Mouse (Mus musculus) kidney, postnatal 14 days (tissue): ENCODE measurements around the gene Dusp16.
A peak's percentile ranks its signal among the peaks of the same experiment; 100 is the strongest.

Source experiments
- DNase-seq: peaks from one replicate; pipeline ENCODE4 v3.0.0; 2022; ENCODE audit warnings: mixed read lengths

Dusp16 gene

DNA sequence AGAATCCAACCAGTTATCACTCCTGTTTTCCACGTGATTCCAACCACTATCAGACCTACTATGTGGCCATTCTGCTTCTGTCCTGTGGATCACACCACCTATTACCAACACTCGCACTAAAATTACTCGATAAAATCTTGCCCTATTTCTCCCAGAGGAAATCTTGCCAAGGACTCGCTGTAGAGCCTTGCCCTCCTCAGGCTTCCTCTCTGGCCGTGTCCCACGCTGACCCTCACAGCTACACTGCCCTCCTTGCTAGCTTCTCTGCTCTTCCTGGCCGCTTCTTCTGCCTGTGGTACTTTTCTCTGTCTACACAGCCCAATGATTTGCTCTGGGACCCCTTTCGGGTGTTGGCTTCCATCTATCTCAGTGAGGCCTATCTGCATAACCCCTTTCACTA is 59.6 kb downstream of the Dusp16 start:
- no peak for DNase-seq

DNA sequence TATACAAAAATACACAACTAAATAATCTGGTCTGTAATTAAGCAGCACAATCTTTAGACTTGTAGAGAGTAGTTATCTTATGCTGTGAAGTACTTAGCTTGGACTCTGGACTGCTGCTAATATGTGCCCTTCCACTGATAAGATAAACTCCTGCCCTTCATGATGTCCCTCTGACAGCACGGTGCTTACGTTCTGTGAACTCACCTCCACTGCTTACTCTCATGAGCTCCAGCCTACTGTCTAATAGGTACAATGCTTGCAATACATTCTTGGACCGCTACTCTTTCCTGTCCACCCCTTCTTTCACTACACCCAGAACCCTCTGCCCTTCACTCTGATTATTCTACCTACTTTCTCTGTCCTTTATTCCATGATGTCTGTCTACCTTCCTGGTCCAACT is 61.4 kb downstream of the Dusp16 start:
- DNase-seq, result no peak

DNA sequence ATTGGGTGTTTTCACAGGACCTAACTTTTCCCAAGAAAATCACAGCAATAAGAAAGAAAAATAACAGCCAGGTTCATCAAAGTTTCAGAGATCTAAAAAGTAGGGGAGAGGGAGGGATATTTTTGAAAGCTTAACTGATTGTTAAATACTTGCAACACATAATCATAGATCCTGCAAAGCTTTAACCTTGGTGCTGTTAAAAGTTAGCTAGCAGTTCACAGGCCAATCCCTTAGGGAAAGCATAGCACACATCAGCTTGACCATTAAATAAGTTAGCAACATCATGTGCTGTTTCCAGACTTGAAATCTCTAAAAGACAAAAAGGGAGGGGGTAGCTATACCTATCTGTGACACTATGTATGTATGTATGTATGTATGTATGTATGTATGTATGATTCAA is 67.0 kb downstream of the Dusp16 start:
- no peak for DNase-seq

DNA sequence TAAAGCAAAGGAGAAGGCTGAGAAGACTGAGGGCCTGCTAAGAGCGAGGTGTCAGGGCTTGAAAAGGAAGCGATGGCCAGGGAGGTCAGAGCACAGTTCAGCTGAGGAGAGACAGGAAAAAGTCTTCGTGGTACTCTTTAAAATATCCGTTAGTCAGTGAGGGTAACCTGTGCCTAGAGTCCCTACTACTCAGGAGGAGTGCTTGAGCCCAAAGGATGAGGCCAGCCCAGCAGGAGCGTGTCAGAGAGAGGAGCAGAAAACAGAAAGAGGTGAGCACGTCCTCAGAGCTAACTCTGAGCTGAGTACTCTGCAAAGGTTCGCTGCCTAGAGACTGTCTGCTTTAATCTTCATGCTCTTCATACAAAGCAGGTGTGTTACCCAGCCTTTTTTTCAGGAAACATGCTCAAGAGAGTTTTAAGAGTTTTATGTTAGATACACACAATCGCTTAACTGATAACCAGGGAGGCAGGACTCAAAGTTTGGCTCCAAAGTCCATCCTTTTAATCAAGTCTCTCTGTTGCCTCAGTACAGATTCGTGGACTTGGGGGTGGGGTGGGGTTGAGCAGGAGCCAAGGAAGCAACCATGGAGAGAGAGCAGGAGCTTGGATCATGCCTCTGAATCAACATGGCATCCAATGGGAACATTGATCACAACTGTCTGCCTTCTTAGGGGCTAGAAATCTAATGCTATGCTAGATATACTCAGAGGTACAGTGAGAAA is 68.4 kb downstream of the Dusp16 start:
- DNase-seq, result peak; percentile 71

DNA sequence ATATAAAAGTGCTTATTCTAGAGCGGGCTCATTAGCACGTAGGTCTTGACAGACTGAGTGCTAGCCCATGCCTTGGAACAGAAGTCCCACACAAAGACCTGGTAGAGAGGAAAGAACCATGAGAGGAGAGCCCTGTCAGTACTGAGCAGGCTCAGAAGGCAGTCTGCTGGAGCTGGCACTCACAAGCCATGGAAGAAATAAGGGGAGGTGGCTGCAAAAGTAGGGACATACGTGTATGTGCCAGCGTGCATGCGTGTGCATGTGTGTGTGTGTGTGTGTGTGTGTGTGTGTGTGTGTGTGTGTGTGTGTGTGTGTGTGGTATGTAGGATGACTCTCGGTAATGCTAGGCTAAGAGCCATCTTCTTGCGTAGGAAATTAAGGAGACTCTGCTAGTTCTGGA is 69.1 kb downstream of the Dusp16 start:
- no peak for DNase-seq

DNA sequence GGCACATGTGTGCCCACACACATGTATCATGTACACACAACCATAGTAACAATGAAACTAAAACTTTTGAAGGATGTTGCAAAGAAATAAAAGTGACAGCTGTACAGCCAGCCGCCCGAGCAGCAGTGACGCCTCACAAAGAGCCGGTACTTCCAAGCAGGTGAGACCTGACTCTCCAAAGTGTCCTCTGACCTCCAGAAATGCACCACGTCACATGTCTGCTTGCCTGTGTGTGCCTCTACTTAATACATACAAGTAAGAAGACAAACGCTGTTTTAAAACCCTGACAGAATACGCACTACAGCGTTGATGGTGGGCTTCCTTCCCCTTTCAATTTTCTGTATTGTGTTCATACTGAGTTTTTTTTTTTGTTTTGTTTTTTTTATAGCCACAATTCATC is 69.5 kb downstream of the Dusp16 start:
- no peak for DNase-seq

DNA sequence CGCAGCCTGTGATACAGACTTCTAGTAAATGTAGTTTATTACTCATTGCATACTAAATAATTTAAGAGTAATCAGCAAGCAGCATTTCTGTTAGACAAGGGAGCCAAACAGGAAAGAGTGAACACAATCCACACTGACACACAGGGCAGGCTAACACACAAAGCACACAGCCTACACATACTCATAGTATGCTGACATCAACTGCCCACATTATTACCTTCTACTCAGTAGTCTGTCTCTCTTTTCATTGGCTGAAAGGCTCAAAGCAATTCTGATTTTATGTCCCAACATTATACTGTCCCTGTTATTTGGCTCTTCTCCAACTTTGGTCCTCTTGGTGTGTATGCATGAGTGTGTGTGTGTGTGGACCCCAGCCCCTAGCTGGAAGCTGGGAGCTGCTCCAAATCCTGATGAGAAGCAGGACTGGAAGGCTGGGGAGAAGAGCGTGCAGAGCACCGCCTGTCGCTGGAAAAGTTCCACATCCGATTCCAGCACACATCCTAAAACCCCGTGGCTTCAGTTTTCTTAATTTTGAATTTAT is 70.6 kb downstream of the Dusp16 start:
- DNase-seq, result no peak

DNA sequence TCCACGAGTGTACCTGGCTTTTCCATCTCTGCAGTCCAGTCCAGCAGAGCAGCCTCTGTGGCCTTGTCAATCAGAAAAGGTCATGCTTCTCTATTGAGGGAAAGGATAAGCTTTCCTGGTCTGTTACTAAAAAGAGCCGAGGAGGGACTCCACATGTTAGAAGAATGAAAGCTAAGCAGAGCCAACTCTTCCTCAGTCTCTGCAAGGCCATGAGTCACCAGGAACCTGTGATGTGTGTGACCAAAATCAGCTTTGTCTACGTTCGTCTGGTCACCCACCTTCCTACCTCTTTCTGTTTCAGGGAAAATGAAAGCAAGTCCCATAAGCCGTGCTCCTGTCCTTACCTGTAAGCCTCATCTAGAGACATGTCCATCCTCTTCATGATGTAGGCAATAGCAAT is 72.3 kb downstream of the Dusp16 start:
- no peak for DNase-seq

DNA sequence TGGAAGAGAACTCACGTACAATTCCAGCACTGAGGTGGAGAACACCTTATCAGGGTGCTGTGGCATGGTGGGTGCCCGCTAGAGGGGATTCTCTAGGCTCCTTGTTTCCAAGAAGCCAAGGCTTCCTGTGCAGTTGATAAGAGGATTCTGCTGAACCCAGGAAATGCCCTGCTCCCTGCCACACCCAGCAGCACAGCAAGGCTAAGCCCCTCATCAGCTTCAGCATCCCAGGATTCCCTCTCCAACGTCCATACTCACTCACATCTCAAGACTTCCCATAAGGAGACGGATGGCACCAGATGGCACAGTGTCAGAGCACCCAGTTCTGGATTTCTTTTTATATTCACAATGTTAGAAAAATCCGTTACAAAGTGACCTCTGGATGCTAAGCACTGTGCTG is 73.3 kb downstream of the Dusp16 start:
- DNase-seq, result no peak

DNA sequence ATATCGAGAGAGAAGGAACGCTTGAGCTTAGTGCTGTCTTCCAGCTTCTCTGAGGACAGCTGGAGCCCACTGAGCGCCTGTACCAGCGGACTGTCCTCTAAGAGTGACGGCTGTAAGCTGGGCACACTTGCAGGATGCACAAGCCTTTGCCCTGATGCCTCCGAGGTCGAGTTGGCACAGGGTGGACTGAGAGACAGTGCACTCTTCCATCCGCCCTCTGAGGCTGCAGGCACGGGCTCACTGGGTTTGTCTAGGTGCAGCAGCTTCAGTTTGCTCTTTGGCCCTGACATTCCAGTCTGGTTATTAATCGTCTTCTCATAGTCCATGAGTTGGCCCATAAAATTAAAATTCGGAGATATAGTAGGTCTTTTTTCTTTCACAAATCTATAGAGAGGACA is 73.8 kb downstream of the Dusp16 start:
- peak; percentile 52 for DNase-seq

DNA sequence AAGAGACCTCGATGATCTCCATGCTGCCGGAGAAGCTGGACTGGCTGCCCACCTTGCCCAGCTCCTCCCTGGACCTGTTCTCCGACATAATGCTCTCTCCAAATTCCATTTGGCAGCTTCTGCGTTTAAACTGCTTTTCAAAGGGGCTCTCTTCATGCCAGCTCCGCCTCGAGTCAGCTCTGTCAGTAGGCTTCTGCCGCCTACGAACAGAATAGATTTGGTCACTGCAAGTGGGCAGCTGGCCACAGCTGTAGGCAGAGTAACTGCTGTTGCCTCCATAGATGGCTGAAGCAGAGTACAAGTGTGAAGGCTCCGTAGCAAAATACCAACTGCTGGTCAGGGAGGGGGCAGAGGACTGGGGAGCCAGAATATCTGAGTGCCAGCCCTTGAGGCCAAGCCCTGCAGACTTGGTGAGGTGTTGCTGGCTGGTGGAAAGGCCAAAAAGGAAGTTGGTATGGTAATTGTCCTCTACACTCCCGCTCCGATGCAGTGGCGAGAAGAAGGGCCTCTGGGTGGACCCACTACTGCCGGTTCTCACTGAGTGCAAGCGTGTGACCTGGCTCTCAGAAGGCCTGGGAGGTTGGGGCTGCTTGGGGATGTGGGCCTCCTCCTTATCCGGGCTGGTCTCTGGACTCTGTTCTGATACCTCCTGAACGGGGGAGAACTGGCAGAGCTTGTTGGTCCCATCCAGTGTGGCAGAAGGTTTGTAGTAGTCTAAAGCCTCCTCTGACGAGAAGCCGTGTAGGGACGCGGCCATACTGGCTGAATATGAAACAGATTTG is 74.3 kb downstream of the Dusp16 start:
- DNase-seq, result no peak

DNA sequence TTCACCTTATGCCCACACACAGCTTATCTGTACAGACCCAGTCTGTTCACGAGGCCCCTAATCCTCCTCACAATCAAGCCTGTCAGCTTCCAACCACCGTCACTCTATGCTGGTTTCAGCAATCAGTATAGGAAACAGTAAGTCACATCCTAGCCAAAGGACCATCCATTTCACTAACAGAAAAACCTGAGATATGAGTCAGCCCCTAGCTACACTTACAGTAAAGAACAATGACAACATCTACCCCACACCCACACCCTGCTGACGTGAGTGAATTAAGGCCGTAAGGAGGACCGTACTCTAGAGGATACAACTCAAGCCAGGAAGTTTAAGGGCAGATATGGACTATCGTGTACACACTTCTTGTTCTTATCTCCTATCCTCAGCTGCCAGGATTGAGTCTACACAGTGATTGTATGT is 76.2 kb downstream of the Dusp16 start:
- no peak for DNase-seq

DNA sequence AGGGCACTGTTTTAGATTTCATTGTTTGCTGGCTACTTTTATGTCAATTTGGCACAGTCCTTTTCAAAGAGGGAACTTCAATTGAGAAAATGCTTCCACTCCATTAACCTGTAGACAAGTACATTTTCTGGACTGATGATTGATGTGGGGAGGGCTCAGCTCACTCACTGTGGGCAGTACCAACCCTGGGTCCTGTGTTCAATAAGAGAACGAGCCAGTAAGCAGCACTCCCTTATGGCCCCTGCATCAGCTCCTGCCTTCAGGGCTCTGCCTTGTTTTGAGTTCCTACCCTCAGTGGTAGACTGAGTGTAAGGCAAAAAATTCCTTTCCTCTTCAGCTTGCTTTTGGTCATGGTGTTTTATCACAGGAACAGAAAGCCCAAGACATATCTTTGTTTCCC is 78.5 kb downstream of the Dusp16 start:
- no peak for DNase-seq

DNA sequence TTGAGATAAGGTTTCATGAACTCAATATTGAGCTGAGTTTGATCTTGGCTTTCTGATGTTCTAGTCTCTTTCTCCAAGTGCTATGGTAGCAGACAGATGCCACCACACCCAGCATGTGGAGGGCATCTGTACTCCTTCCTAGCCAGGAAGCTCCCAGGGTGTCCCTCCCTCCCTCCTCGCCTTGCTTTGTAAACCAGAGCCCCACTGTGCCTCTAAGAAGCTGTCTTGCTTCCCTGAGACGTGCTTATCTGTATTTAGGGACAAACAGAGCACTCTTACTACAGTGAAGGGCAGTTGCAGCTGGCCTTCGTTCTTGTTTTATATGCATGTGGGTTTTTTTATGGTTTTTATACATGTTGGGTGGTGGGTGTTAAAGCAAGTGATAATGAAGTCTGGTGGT is 79.1 kb downstream of the Dusp16 start:
- DNase-seq, result no peak

DNA sequence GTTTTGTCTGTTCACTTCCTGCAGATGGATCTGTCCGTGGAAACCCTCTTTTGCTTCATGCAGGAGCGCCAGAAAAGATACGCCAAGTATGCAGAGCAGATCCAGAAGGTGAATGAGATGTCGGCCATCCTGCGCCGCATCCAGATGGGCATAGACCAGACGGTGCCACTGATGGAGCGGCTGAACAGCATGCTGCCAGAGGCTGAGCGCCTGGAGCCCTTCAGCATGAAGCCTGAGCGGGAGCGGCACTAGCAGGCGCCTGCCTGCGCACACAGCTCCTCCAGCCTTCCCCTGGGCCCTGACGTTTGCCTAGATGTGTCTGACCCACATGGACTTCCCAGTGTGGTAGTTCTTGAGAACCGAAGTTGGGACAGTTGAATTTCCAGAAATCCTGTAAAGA is 82.4 kb downstream of the Dusp16 start:
- DNase-seq, result no peak

DNA sequence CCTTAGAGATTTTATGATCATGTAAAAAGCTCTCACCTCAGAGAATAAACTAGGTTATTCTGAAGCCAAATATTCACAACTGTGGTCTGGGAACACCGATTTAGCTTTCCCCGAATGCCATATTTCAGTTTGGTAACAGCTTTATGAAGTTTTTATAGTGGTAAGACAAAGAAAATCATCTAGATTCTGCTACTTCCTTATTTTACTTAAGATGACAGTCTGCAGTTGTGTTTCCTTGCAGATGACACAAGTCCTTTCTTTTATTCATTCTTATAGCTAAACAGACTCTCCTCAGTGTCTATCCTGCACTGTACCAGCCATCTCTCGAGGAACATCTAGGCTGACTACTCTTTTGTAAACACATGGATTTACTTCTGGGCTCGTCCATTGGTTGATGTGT is 86.0 kb downstream of the Dusp16 start:
- DNase-seq, result no peak

DNA sequence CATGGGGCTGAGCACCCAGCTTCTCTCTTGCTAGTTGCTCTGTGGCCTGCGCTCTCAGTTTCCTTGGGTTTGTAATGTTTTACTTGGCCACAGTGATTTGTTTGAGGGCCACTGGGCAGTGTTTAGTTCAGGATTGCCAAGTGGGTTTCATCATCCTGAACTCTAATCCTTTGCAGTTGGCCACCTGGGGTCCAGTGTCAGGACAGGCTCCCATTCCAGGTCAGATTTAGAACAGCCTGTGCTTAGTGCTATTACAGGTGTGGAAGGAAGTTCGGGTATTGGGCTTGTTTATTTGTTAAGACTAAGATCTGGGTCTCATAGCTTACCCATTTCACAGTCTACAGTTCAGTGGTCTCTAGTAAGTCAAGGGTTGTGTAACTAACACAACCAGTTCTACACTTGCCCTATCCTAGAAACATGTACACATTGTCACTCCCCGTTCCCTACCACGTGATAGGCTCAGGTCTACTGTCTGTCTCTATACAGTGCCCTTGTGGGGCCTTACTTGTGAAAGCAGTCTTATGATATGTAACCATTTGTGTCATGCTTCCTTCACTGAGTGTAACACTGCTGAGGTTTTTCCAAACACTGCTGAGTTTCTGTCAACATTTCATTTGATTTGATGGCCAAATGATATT is 89.3 kb downstream of the Dusp16 start:
- peak; percentile 27 for DNase-seq

DNA sequence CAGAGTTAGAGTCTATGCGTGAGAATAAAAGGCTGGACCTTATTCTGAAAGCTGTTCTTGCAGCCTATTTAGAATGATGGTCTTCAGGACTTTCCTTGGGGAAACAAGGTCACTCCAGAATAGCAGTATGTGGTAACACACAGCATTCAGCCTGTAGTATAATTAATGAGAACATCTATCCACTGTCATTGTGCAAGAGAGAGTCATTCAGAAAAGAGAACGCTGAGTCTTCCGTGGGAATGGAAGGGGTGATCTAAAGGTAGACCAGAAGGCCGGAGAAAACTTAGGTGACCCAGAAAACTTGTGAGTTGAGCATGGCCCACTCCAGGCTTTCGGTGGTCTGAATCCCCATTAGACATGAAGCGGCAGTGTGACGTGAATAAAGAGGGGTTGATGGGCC is 90.2 kb downstream of the Dusp16 start:
- DNase-seq, result no peak

DNA sequence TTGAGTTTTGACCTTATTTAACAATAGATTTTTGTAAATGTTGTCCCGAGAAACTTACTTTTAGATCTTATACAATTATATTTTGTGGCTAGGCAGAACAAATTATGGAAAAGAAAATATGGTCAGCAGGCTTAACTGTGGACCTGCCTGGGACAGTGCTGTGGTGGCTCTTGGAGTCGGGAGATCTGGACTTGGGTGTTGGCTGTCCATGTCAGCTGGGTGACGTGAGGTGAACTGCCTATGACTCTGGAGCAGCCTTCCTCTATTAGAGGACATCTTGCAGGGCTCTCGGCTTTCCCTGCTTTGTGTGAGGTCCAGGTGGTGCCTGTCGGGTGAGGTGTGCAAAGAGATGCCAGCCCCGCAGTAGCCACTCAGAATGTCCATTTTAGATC is 91.2 kb downstream of the Dusp16 start:
- DNase-seq, result no peak

DNA sequence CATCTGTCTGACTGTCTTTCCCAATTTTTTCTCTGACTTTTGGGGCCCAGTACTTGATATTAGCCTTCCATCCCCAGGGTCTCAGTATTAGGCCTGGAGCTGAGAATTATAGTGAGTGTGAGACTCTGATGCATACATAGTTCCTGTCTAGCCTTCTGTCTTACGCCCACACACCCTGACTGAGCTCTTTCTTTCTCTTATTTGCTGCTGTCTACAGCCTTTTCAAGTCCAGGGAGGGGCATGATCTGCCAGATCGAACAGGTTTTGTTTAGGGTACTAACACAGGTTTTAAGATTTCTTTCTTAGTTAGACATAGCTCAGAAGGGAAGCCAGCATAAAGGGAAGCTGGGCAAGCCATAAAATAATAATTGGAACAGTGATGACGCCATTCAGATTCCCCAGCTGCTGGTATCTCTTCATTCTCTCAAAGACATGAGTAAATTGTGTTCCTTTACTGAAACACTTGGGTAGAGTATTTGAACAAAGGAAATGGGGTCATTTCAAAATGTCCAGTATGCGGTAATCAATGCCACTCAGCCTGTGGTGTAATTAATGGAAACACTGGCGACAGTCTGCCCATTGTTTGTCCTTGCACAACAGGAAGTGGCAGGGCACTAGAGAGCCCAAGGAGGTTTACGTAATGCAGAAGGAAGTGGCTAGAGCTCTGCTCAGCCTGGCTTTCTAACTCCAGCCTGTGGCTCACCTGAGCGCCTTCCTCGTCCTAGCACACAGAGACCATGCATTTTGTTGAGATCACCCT is 91.8 kb downstream of the Dusp16 start:
- peak; percentile 25 for DNase-seq

DNA sequence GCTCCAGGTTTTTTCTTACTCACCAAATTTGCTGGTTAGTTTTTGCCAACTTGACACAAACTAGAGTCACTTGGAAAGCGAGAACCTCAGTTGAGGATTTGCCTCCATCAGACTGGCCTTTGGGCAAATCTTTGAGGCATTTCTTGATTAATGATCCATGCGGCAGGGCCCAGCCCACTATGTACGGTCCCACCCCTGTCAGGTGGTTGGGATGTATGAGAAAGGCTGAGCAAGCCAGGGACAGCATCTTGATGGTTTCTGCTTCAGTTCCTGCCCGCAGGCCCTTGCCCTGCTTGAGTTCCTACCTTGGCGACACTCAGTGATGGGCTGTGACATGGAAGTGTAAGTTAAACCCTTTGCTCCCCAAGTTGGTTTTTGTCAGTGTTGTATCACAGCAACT is 94.2 kb downstream of the Dusp16 start:
- DNase-seq, result no peak

DNA sequence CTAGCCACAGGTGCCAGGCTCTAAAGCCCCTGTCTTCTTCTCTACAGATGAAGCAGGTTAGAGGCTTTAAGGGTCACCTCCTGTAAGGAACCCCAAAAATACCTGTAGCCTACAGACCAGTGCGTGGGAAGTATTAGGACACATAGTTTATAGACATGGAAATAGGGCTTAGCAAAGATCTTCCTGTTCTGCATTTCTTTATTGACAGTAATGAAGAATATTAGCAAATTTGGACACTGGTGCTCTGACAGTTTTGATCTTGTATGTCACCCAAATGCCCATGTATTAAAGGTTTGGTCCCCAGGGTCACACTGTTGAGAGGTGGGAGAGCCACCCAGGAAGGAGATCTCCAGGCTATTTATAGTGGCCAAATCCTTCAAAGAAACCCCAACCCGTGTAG is 95.9 kb downstream of the Dusp16 start:
- DNase-seq, result no peak

DNA sequence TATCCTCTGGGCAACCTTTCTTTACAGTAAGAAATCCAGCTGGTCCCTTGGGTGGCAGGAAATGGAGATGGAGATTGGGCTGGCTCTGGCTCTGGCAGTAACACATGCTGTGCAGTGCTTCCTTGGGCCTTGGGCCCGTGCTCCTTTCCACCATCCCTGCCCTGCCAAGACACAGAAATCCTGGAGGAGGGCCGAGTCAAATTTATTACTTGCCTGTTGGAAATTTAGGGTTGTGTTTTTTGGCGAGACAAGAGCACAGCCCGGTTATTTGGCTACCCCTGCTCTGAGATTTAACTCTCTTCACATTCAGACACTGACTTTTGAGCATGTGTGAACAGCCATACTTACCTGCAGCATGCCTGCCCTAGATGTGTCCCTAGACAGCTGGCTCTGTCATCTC is 96.3 kb downstream of the Dusp16 start:
- DNase-seq, result peak; percentile 47
